ENCODE assay signal across 14 mouse cellular contexts in the genomic region with DNA sequence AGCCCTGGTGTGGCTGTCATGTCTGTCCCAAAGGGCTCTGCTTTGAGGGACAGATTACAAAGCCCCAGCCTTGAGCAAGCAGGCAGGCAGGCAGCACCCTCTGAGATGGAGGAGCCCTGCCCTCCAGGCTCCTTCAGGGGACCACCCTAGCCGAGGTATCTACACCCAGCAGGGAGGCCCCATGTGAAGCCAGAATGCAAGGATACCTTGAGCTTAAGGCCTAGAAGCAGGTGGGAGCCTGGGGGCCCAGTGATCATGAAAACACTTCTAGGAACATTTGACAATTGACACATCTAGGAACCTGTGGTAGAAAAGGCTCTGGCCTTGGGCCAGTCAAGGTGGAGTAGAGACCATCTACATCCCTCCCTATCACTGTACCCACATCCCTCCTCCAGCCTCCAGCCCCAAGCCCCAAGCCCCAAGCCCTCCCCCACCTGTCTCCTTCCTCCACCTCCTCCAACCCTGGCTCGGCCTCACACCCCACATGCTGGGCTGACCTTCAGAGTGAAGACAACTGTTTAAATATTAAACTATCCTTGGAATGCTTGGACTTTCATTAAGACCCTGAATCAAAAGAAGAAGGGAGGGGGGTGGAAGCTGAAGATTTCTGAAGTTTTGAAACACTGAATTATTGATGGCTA. TPM values are rescaled to one million over a fixed set of nuclear protein-coding genes. Genes with fewer than 3 reads are reported as not detected.
DNase-seq lines count a peak whose midpoint lies in the region; ATAC-seq lines count a peak whose summit lies in the region.
"Had no signal": no experiment of that assay in that cellular context is flagged by ENCODE, and none has a peak within 500 bp of the region (broad histone marks: within the 10 kb centered on the region; RNA-seq: fewer than 3 reads in every experiment).

No protein-coding gene starts in this region.

- WGBS in heart, embryonic 11.5 days (ENCODE audit: insufficient replicate concordance) = 33% methylated on average over 2 of the region's 2 CpGs
- WGBS in midbrain, embryonic 10.5 days = 40% methylated on average over 2 of the region's 2 CpGs
- 32% methylated on average over 2 of the region's 2 CpGs for WGBS in midbrain, embryonic 13.5 days
- 20% methylated on average over 2 of the region's 2 CpGs for WGBS in intestine, embryonic 15.5 days

- H3K4me2 ChIP-seq in heart, embryonic 11.5 days = no peak overlapping the region
- no peak overlapping the region for H3K4me2 ChIP-seq in midbrain, embryonic 13.5 days (replicated peaks)
- H3K4me2 ChIP-seq in intestine, embryonic 15.5 days (replicated peaks) = no peak overlapping the region
- H3K4me2 ChIP-seq: embryonic facial prominence, embryonic 15.5 days had no signal

- DNase-seq in heart, postnatal 25 days (ENCODE audit: low spot score) = no peak
- DNase-seq in midbrain, embryonic 10.5 days (ENCODE audit: low spot score) = no peak
- DNase-seq in kidney, postnatal 36 days = peak; percentile 70 to 77
- no peak for DNase-seq in cerebellum, adult 11 months
- no peak for DNase-seq in left cerebral cortex, postnatal 4 days
- DNase-seq: adrenal gland, postnatal 36 days; cerebellum, adult 9-11 months had no signal

- no peak overlapping the region for H3K4me3 ChIP-seq in heart, embryonic 11.5 days (ENCODE audit: low read depth, low read length)
- no peak overlapping the region for H3K4me3 ChIP-seq in midbrain, embryonic 10.5 days
- no peak overlapping the region for H3K4me3 ChIP-seq in midbrain, embryonic 13.5 days (replicated peaks)
- no peak overlapping the region for H3K4me3 ChIP-seq in intestine, embryonic 15.5 days (replicated peaks)
- H3K4me3 ChIP-seq: embryonic facial prominence, embryonic 15.5 days had no signal

- ATAC-seq in heart, embryonic 11.5 days (replicated peaks; ENCODE audit: insufficient number of reproducible peaks, low FRiP score, low TSS enrichment) = no peak
- ATAC-seq in midbrain, embryonic 13.5 days = no peak
- no peak; the same call in 1 of the 2 replicates for ATAC-seq in intestine, embryonic 15.5 days
- ATAC-seq: inflammation-experienced regulatory T-cells, adult 6 months had no signal

- H3K36me3 ChIP-seq in heart, embryonic 11.5 days (ENCODE audit: control insufficient read depth, insufficient read depth, low read length) = no peaks in the 10 kb centered on the region
- H3K36me3 ChIP-seq in midbrain, embryonic 10.5 days = no peaks in the 10 kb centered on the region
- no peaks in the 10 kb centered on the region for H3K36me3 ChIP-seq in midbrain, embryonic 13.5 days
- H3K36me3 ChIP-seq in intestine, embryonic 15.5 days = no peaks in the 10 kb centered on the region
- H3K36me3 ChIP-seq: embryonic facial prominence, embryonic 15.5 days had no signal

- H3K27ac ChIP-seq in heart, embryonic 11.5 days (ENCODE audit: low read depth, low read length) = peak overlapping the region; percentile 87
- peak overlapping the region; percentile 33; the same call in 1 of the 2 replicates for H3K27ac ChIP-seq in midbrain, embryonic 10.5 days (replicated peaks)
- no peak overlapping the region for H3K27ac ChIP-seq in midbrain, embryonic 13.5 days
- peak overlapping the region; percentile 86 for H3K27ac ChIP-seq in intestine, embryonic 15.5 days
- H3K27ac ChIP-seq: macrophage had no signal

- intact Hi-C loops in heart, postnatal 25 days (cut with DNase I) = no loop called here
- intact Hi-C loops in left cerebral cortex, postnatal 4 days (cut with DNase I) = no loop called here

- peaks cover 52% of the 10 kb centered on the region for H3K4me1 ChIP-seq in heart, embryonic 11.5 days (ENCODE audit: control insufficient read depth, insufficient read depth, low read length)
- H3K4me1 ChIP-seq in midbrain, embryonic 10.5 days = peaks cover 24% of the 10 kb centered on the region
- peaks cover 9% of the 10 kb centered on the region for H3K4me1 ChIP-seq in midbrain, embryonic 13.5 days (replicated peaks)
- peaks cover 42% of the 10 kb centered on the region for H3K4me1 ChIP-seq in intestine, embryonic 15.5 days (replicated peaks)

- H3K9me3 ChIP-seq in heart, embryonic 11.5 days (replicated peaks; ENCODE audit: control insufficient read depth, low read length) = no peaks in the 10 kb centered on the region
- no peaks in the 10 kb centered on the region for H3K9me3 ChIP-seq in midbrain, embryonic 10.5 days (replicated peaks)
- no peaks in the 10 kb centered on the region for H3K9me3 ChIP-seq in midbrain, embryonic 13.5 days
- no peaks in the 10 kb centered on the region for H3K9me3 ChIP-seq in intestine, embryonic 15.5 days
- H3K9me3 ChIP-seq: embryonic facial prominence, embryonic 15.5 days had no signal

- H3K9ac ChIP-seq in heart, embryonic 11.5 days (ENCODE audit: low read depth, low read length) = peak overlapping the region; percentile 46; the same call in 1 of the 2 replicates
- no peak overlapping the region for H3K9ac ChIP-seq in midbrain, embryonic 13.5 days (replicated peaks)
- no peak overlapping the region for H3K9ac ChIP-seq in intestine, embryonic 15.5 days
- H3K9ac ChIP-seq: embryonic facial prominence, embryonic 15.5 days had no signal

- no peaks in the 10 kb centered on the region for H3K27me3 ChIP-seq in heart, embryonic 11.5 days (ENCODE audit: control insufficient read depth, insufficient read depth, low read length)
- H3K27me3 ChIP-seq in midbrain, embryonic 10.5 days (ENCODE audit: low read depth, poor library complexity, severe bottlenecking) = no peaks in the 10 kb centered on the region
- no peaks in the 10 kb centered on the region for H3K27me3 ChIP-seq in midbrain, embryonic 13.5 days
- no peaks in the 10 kb centered on the region for H3K27me3 ChIP-seq in intestine, embryonic 15.5 days (replicated peaks)
- H3K27me3 ChIP-seq: embryonic facial prominence, embryonic 15.5 days; Patski had no signal

RNA-seq across cellular contexts. Expression of a gene that starts 34.8 kb away (rescaled TPM):
- 21.7 and 24.3 TPM in 2 replicates for polyA plus RNA-seq in heart, embryonic 11.5 days (2014; fragmentation: Nextera tagmentation; extraction: Ambion mirVana)
- 10 to 100 TPM; 18.7 to 29.0 TPM for total RNA-seq in heart, postnatal 25 days (2021)
- polyA plus RNA-seq in midbrain, embryonic 10.5 days (2016; fragmentation: Nextera tagmentation; extraction: Ambion mirVana) = 9.2 TPM in 2 replicates
- polyA plus RNA-seq in midbrain, embryonic 13.5 days (2015; fragmentation: Nextera tagmentation; extraction: Ambion mirVana) = 16.9 and 17.6 TPM in 2 replicates
- 8.8 and 9.2 TPM in 2 replicates for polyA plus RNA-seq in intestine, embryonic 15.5 days (2015; fragmentation: Nextera tagmentation; extraction: Ambion mirVana)
- total RNA-seq in left cerebral cortex, postnatal 4 days (2021) = 10 to 100 TPM; 34.7 to 39.7 TPM

Comparison
In these comparisons a context has a peak if more than half of its experiments do, and no peak if none do; other contexts are left out.
1. DNase-seq: peak in kidney, postnatal 36 days (2 of 2); none in heart, postnatal 25 days (single experiment), midbrain, embryonic 10.5 days (single experiment), cerebellum, adult 11 months (single experiment) and left cerebral cortex, postnatal 4 days (single experiment).